Mouse (Mus musculus) 3134 (cell line): ENCODE results near the gene Gm45021.

ENCODE experiments used
- DNase-seq: peaks from one replicate; pipeline ENCODE4 v3.0.0-alpha.2; 2011; ENCODE audit warnings: low spot score; ENCODE audit not compliant: insufficient read length; ENCODE audit errors: extremely low read depth

The Gm45021 gene

DNA sequence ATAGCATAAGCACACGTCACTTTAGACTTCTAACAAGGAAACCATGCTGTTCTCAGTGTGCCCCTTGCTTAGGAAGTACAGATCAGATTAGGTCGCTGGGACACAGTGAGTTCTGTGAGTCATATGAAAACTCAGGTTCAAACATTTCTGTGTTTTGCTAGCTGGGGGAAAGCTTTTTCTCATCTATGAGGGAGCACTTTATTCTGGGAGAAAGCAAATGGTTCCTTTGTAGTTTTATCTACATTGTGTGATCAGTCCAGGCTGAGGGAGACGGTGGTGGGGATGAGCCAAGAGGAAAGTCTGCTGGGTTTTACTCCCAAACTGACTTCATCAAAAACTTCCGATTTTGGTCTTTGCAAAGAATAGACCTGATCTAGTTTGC, 56.9 kb downstream of the Gm45021 start:
- no peak for DNase-seq

DNA sequence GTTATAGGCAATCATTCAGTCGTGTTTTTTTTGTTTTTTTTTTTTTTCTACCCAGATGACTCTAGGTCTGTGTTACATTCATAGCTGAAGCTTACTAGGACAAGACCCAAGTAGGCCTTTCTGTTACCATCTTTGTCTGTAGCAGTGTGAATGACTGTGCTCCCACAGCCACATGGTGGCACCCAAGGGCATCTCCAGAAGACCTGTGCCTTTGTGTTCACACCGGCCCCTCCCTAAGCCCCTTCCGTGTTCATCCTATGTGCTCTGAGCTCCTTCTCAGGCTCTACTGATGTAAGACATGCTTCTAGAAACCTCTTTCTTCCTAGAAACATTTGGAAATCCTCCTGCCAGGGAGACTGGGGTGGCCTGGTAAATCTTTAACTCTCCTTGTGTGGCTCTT, 57.6 kb downstream of the Gm45021 start, which contains the start of gene Gimap8:
TSS of gene Gimap8 (plus strand) at position 240 of the 400 bp plus-strand sequence.
- DNase-seq, result no peak

DNA sequence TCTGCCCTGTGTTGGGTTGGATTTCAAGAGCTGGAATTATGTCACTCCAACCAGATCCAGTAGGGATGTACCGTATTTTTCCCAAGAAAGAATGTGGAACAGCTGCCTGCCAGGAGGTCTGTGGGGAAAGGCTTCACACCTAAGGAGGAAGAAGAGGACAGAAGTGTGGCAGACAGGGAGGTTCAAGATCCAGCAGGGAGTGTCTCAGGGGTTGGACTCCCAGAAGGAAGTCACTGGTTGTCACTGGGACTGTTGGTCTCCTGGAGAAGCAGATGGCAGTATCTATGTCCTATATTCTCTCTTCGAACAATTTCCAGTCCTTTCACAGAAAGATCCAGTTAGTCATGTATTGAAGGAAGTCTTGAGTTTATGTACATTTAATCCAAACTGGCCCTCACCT, 58.2 kb downstream of the Gm45021 start:
- no peak for DNase-seq

DNA sequence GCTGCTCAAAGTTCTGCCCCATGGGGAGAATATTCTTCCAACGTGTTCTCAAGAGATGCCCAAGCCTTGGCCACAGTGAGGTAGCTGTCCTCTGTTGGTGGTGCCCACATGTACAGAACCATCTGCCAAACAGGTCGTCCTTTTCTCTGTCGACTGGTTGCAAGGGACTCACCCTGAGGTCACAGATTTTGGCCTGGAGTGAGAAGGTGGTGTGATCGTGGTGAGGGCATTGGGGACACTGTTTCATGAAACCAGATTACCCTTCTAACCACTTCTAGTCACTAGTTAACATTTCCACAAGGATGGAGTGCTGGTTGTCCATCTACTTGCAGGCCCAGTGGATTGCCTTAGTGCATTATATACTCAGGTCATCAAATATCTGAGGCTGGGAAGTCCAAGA, 59.4 kb downstream of the Gm45021 start:
- DNase-seq, result no peak

DNA sequence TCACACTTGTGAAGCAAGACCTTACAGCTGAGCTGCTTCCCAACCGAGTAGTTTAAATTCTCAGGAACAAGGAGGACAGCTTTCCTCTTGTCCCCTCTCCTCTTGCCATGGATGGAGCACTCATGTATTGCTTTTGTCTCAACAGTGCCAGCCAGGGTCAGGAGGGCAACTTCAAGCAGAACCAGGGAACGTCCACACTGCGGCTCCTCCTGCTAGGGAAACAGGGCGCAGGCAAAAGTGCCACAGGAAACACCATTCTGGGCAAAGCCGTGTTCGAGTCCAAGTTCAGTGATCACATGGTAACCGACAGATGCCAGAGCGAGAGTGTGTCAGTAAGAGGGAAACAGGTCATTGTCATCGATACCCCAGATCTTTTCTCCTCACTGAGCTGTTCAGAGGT, 60.6 kb downstream of the Gm45021 start:
- DNase-seq, result no peak

DNA sequence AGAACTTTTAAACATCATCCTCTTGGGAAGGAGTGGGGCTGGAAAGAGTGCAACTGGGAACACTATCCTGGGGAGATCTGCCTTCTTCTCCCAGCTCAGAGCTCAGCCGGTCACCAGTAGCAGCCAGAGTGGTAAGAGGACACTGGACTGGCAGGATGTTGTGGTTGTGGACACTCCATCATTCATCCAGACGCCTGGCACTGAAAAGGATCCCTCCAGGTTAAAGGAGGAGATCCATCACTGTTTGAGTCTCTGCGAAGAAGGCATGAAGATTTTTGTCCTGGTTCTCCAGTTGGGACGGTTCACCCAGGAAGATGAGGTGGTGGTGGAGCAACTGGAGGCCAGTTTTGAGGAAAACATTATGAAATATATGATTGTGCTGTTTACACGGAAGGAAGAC, 69.3 kb downstream of the Gm45021 start:
- no peak for DNase-seq
